Mouse (Mus musculus) neural tube, embryonic 12.5 days (tissue): ENCODE measurements at regions not wholly inside any gene's neighbourhood (a gene's known extent, or its start where the extent isn't known, plus 50 kb on each side); places are given as distances from the start of the nearest gene placed in this dataset.

ENCODE experiments used
- ATAC-seq: fragments of 200-750 bp; cut with Nextera tagmentation; 2 replicates; pipeline ENCODE4 v1.8.0; 2017; ENCODE audit warnings: low read depth, mild to moderate bottlenecking, moderate TSS enrichment, moderate library complexity; ENCODE audit not compliant: low FRiP score
- H3K27ac ChIP-seq: fragments of 300-500 bp; sonication (generic); 2 replicates; pipeline ENCODE4 v1.5.1; 2016
- H3K27me3 ChIP-seq: fragments of 300-500 bp; sonication (generic); replicated peaks from 2 replicates; pipeline ENCODE4 v1.6.1; 2016; ENCODE audit warnings: mild to moderate bottlenecking
- H3K36me3 ChIP-seq: fragments of 300-500 bp; sonication (generic); 2 replicates; pipeline ENCODE4 v1.6.1; 2016; ENCODE audit warnings: mild to moderate bottlenecking
- H3K4me1 ChIP-seq: fragments of 300-500 bp; sonication (generic); 2 replicates; pipeline ENCODE4 v1.6.1; 2016
- H3K4me2 ChIP-seq: fragments of 300-500 bp; sonication (generic); replicated peaks from 2 replicates; pipeline ENCODE4 v1.6.1; 2016; ENCODE audit warnings: mild to moderate bottlenecking
- H3K4me3 ChIP-seq: fragments of 300-500 bp; sonication (generic); 2 replicates; pipeline ENCODE4 v1.5.1; 2016
- H3K9ac ChIP-seq: fragments of 300-500 bp; sonication (generic); 2 replicates; pipeline ENCODE4 v1.6.1; 2016; ENCODE audit warnings: mild to moderate bottlenecking
- H3K9me3 ChIP-seq: fragments of 300-500 bp; sonication (generic); 2 replicates; pipeline ENCODE4 v1.6.1; 2016; ENCODE audit warnings: mild to moderate bottlenecking
- WGBS: fragments of 180-500 bp; shearing (Covaris S2); methylation state at CpG from one replicate; pipeline ENCODE4 v1.1.7; 2016; 5-methylcytosine and 5-hydroxymethylcytosine counted together

DNA sequence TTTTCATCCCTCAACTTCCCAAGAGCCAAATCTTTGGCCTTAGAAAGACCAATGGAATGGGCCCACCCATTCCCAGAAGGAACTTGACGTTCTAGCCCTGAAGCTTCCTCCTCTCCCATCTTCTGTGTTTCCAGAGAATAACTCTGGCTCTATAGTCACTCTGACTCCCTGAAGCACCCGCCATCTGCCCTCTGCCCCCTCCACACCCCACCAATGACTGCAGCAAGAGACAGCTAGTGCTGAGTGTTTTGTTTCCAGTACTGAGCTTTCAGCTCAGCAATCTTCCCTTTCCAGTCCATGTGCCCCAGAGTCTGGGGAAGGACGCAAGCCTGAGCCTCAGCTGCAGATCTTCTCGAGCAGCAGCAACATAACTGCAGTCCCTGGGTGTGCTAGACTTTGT lies 233.3 kb upstream of the Lyplal1 start:
- ATAC-seq: no peak
- WGBS: 88% methylated on average over 4 of the region's 4 CpGs
- no peaks in the 10 kb centered on the region for H3K9me3 ChIP-seq

DNA sequence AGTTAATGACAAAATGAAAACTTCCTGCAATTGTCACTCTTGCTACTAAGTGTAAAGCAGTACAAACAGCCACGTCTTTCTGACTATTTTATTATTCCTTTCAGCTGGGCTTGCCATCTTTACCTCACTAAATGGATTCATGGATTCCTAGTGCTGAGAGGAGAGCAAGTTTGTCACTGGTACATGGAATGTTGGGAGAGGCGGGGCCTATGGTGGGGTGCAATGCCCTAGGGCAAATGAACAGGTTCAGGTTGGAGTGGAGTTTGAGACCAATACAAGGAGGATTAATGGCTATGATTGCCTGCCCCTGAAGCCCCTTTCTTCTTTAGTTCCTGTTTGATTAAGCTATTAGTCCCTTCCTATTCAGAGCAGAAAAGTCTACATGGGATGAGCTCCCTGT lies 232.9 kb upstream of the Lyplal1 start:
- H3K4me1 ChIP-seq: no peaks in the 10 kb centered on the region
- no peaks in the 10 kb centered on the region for H3K27me3 ChIP-seq
- ATAC-seq: no peak
- no peak overlapping the region for H3K4me3 ChIP-seq
- no peaks in the 10 kb centered on the region for H3K9me3 ChIP-seq
- 83% methylated on average over 2 of the region's 2 CpGs for WGBS
- no peak overlapping the region for H3K27ac ChIP-seq
- no peak overlapping the region for H3K9ac ChIP-seq
- no peak overlapping the region for H3K4me2 ChIP-seq
- no peaks in the 10 kb centered on the region for H3K36me3 ChIP-seq

More for the DNA sequence above, 233.3 kb upstream of the Lyplal1 start:
- no peaks in the 10 kb centered on the region for H3K36me3 ChIP-seq
- no peaks in the 10 kb centered on the region for H3K4me1 ChIP-seq
- H3K9ac ChIP-seq: no peak overlapping the region
- no peaks in the 10 kb centered on the region for H3K27me3 ChIP-seq
- H3K27ac ChIP-seq: no peak overlapping the region
- no peak overlapping the region for H3K4me2 ChIP-seq
- no peak overlapping the region for H3K4me3 ChIP-seq

DNA sequence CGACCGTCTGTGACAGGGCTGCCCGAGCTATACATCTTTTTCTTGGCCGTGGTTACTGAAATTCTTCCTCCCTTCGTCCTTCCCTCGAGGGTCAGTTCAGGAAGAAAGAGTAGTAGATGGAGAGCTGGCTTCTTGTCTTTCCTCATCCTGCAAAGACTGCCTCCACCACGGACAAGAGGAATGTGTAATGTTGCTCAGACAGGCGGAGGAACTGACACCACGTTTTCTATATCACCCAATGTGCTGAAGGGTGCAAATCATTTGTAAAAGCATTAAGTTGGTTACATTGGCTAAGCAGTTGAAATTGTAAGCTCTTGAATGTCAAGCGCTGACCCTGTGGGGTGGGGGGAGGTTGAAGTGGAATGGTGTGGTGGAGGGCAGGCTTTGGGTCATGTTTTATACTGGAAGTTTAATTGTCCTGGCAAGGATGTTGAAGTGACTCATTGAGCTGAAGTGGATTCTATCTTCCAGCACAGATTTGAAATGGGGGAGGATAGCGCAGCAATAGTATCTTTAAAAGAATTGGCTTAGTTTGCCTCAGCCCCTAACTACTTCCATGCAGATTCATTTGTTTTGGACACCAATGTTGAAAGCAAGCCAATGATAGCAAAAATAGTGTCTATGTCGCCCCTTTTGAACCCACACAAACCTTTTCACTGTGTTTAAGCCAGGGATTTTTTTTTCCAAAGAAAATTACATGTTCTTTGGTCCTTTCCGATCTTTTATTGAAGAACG lies 230.5 kb upstream of the Lyplal1 start:
- 89% methylated on average over 14 of the region's 14 CpGs for WGBS
- H3K4me1 ChIP-seq: no peaks in the 10 kb centered on the region
- ATAC-seq: no peak
- no peaks in the 10 kb centered on the region for H3K9me3 ChIP-seq
- no peak overlapping the region for H3K27ac ChIP-seq
- H3K27me3 ChIP-seq: no peaks in the 10 kb centered on the region
- no peak overlapping the region for H3K4me2 ChIP-seq
- no peak overlapping the region for H3K4me3 ChIP-seq
- H3K36me3 ChIP-seq: no peaks in the 10 kb centered on the region
- H3K9ac ChIP-seq: no peak overlapping the region

DNA sequence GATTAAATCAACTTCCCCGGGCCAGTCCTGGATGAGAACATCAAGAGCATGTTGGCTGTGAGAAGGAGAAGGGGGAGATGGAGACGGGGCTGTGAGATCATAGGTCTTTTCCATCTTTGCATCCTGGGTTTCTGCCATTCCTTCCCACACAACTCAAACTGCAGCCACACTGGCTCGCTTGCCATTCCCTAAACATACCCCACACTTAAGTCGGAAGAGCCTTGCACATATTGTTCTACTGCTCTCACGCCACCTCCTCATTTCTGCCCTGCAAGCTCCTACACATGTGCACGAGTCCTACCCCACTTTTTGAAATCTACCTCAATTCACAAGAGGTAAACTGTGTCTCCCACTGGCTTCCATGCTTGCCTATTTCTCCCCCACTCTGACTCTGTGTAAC lies 228.3 kb upstream of the Lyplal1 start:
- no peak for ATAC-seq
- Histone ChIP-seq H3K4me3 (no peak overlapping the region), H3K36me3 (no peaks in the 10 kb centered on the region), H3K27ac (no peak overlapping the region), H3K4me2 (no peak overlapping the region), H3K9ac (no peak overlapping the region), H3K27me3 (no peaks in the 10 kb centered on the region), H3K9me3 (no peaks in the 10 kb centered on the region), H3K4me1 (no peaks in the 10 kb centered on the region)
- WGBS: 80% methylated on average over 6 of the region's 6 CpGs

DNA sequence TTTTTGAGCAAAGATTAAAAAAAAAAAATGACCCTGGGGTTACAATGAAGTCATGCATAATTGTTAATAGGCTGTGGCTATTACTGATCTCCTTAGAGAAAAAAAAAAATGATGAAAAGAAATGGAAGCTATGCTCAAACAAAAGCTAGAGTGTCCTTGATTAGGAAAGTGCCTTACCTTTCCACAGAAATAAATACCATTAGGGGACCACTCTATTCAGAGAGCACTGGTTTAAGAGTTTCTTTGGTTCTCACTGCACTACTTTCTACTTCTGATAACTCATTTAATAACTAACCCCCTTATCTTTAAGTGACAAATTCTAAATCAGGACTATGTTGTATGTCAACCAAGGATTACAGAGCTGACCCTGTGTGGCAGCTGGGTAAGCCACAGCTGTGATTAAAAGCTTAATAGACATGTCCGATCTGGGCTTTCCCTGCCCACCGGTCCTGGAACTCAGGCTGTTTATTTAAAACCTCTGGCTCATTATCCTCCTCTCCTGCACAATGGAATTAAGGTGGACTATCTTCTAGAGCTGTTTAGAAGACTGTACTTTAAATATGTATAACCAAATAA lies 225.9 kb upstream of the Lyplal1 start:
- no peaks in the 10 kb centered on the region for H3K36me3 ChIP-seq
- no peak overlapping the region for H3K27ac ChIP-seq
- no peaks in the 10 kb centered on the region for H3K4me1 ChIP-seq
- H3K9me3 ChIP-seq: no peaks in the 10 kb centered on the region
- no peak overlapping the region for H3K9ac ChIP-seq
- H3K27me3 ChIP-seq: no peaks in the 10 kb centered on the region
- ATAC-seq: no peak
- no peak overlapping the region for H3K4me2 ChIP-seq
- WGBS: 77% methylated on average over 2 of the region's 2 CpGs
- no peak overlapping the region for H3K4me3 ChIP-seq

DNA sequence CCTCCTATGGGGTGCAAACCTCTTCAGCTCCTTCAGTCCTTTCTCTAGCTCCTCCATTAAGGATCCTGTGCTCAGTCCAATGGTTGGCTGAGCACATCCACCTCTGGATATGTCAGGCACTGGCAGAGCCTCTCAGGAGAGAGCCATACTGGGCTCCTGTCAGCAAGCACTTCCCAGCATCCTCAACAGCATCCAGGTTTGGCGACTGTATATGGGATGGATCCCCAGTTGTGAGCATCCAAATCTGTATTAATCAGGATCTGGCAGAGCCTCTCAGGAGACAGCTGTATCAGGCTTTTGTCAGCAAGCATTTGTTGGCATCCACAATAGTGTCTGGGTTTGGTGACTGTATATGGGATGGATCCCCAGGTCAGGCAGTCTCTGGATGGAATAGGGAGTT lies 225.3 kb upstream of the Lyplal1 start:
- Histone ChIP-seq H3K4me2 (no peak overlapping the region), H3K36me3 (no peaks in the 10 kb centered on the region), H3K4me3 (no peak overlapping the region), H3K9ac (no peak overlapping the region), H3K27me3 (no peaks in the 10 kb centered on the region), H3K27ac (no peak overlapping the region), H3K9me3 (no peaks in the 10 kb centered on the region), H3K4me1 (no peaks in the 10 kb centered on the region)
- WGBS: 83% methylated on average over 1 of the region's 1 CpGs
- ATAC-seq: no peak

DNA sequence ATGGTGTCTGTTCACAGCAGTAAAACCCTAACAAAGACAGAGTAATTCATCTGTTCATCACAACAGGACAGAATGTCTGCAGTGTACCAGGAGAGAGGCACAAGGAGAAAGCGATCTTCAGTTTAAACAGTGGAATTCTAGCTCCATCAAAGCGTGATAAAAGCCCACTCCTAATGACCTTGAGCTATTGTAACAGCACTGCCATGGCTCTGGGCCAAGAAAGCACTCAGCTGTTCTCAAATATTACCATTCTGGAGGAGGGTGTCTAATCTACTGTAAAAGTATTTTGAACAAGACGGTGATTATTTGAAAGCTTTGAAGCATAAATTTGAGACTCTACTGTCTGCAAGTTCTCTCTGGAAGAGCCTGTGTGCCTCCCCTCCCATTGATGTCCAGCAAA lies 224.8 kb upstream of the Lyplal1 start:
- 66% methylated on average over 3 of the region's 3 CpGs for WGBS
- Histone ChIP-seq H3K4me3 (no peak overlapping the region), H3K27me3 (no peaks in the 10 kb centered on the region), H3K36me3 (no peaks in the 10 kb centered on the region), H3K27ac (no peak overlapping the region), H3K4me2 (no peak overlapping the region), H3K4me1 (no peaks in the 10 kb centered on the region), H3K9ac (no peak overlapping the region), H3K9me3 (no peaks in the 10 kb centered on the region)
- ATAC-seq: no peak; the same call in 1 of the 2 replicates

DNA sequence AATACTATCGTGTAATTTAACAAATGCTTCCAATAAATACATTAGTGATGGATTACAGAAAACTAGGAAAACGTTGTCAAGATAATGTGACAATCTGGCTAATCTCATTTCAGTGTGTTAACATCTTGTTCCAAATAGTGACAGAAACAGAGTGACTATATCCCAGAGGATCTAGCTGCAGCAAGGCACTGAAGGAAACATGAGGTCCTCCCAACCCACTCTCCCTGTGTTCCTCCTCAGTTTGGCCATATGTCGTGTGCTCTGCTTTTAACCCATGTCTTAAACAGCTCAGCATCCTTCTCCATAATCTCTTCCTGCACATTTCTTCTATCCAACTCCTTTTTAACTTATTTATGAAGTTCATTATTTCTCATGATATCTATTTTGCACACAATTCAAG lies 223.6 kb upstream of the Lyplal1 start:
- no peak overlapping the region for H3K4me3 ChIP-seq
- 87% methylated on average over 3 of the region's 3 CpGs for WGBS
- ATAC-seq: no peak

DNA sequence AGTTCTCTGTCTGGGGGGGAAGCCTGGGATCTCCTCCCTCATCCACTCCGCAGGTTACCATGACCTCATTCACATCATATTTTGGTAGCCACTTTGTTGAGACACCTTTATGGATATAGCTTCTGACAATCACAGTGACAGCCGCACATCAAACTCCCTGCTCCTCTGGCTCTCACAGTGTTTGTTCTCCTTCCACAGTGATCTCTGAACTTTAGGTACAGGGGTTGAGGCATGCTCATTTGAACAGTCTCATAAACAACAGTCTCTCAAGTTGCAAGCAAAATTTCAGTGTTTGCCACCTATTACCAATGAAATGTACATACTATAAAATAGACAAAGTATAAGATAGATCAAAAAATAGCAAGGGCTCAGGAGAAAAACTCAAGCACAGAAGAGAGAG lies 200.2 kb upstream of the Lyplal1 start:
- 92% methylated on average over 2 of the region's 2 CpGs for WGBS
- Histone ChIP-seq H3K4me2 (no peak overlapping the region), H3K9ac (no peak overlapping the region), H3K4me3 (no peak overlapping the region), H3K36me3 (no peaks in the 10 kb centered on the region), H3K27ac (no peak overlapping the region), H3K27me3 (no peaks in the 10 kb centered on the region), H3K9me3 (no peaks in the 10 kb centered on the region), H3K4me1 (no peaks in the 10 kb centered on the region)
- no peak for ATAC-seq

More for the DNA sequence above, 223.6 kb upstream of the Lyplal1 start:
- H3K27me3 ChIP-seq: no peaks in the 10 kb centered on the region
- no peaks in the 10 kb centered on the region for H3K4me1 ChIP-seq
- no peaks in the 10 kb centered on the region for H3K9me3 ChIP-seq
- no peak overlapping the region for H3K9ac ChIP-seq
- H3K4me2 ChIP-seq: no peak overlapping the region
- H3K36me3 ChIP-seq: no peaks in the 10 kb centered on the region
- no peak overlapping the region for H3K27ac ChIP-seq

DNA sequence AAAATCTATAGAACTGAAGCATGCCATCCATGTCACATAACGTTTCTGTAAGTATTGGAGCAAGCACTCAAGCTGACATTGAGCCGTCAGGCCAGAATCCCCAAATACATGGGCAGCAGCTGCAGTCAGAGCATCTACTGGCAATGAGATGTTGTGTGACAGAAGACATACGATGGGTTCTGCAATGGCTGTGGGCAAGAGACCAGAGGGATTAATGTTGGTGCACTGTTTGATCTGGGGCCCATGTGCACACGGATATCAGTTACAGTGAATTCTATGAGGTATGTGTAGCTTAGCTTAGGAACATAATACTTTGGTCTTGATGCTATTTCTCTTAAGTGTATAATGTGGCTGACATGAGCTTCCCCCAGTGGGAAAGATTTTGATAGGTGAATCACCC lies 197.1 kb upstream of the Lyplal1 start:
- no peaks in the 10 kb centered on the region for H3K36me3 ChIP-seq
- no peak for ATAC-seq
- no peak overlapping the region for H3K27ac ChIP-seq
- H3K9me3 ChIP-seq: no peaks in the 10 kb centered on the region
- H3K4me2 ChIP-seq: no peak overlapping the region
- H3K27me3 ChIP-seq: no peaks in the 10 kb centered on the region
- H3K9ac ChIP-seq: no peak overlapping the region
- 82% methylated on average over 4 of the region's 4 CpGs for WGBS
- H3K4me1 ChIP-seq: no peaks in the 10 kb centered on the region
- no peak overlapping the region for H3K4me3 ChIP-seq

DNA sequence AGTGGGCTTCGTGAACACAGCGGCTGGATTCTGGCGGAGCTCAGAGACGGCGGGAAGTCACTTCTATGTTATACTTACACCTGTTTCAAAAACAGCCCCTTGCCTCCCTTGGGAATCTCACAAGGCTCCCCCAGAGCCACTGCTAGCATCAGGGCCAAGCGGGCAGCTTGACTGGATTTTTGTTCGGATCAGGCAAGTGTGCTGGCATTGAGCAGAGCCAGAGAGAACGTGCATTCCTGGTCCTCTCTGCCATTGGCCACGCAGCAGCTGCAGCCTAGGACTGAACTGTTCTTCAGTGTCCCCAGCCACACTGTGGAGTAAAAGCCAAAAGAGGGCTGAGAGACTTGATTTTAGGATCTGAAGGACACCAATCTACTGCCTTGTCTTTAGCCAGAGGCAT lies 195.6 kb upstream of the Lyplal1 start:
- ATAC-seq: no peak
- no peaks in the 10 kb centered on the region for H3K27me3 ChIP-seq
- H3K9ac ChIP-seq: no peak overlapping the region
- no peak overlapping the region for H3K4me2 ChIP-seq
- no peak overlapping the region for H3K4me3 ChIP-seq
- H3K9me3 ChIP-seq: no peaks in the 10 kb centered on the region
- H3K36me3 ChIP-seq: no peaks in the 10 kb centered on the region
- H3K4me1 ChIP-seq: no peaks in the 10 kb centered on the region
- 91% methylated on average over 9 of the region's 9 CpGs for WGBS
- H3K27ac ChIP-seq: no peak overlapping the region

DNA sequence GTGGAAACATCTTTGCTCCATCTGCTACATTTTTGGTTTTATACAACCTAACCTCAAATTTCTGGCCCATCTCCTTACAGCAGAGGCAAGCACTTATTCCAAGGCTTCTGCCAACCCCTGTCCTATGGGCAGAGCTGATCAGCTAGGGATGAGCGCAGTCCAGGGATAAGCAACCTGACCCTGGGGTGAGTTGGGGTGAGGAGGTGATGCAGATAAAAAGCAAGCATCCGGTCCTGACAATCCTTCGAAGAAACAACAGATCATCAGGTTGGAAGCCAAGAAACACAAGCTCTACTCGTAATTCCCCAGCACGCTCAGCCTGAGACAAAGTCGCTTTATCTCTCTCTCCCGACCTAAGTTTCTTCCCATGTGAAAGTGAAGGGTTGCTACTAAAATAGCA lies 194.9 kb upstream of the Lyplal1 start:
- Histone ChIP-seq H3K9me3 (no peaks in the 10 kb centered on the region), H3K36me3 (no peaks in the 10 kb centered on the region), H3K27me3 (no peaks in the 10 kb centered on the region), H3K27ac (no peak overlapping the region), H3K4me2 (no peak overlapping the region), H3K4me3 (no peak overlapping the region), H3K9ac (no peak overlapping the region), H3K4me1 (no peaks in the 10 kb centered on the region)
- no peak for ATAC-seq
- WGBS: 86% methylated on average over 7 of the region's 7 CpGs

DNA sequence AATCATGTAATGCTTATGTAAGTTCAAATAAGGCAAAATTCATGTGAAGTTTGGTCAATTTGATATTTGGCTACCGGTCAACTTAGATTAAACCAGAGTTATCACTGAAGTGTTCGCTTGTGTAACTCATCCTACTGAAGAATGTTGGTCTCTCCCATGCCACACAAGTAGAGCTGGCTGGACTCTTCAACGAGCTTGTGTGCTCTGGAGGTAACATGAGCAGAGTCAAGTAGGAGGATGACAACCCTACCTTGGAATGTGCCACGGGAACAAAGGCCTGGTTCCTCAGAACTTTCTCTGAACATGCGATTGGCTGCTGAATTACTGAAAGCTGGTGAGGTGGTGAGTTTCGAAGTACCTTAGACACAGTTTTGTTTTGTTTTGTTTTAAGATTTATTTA lies 190.5 kb upstream of the Lyplal1 start:
- Histone ChIP-seq H3K4me2 (no peak overlapping the region), H3K4me1 (no peaks in the 10 kb centered on the region), H3K9ac (no peak overlapping the region), H3K27me3 (no peaks in the 10 kb centered on the region), H3K9me3 (no peaks in the 10 kb centered on the region), H3K36me3 (no peaks in the 10 kb centered on the region), H3K4me3 (no peak overlapping the region), H3K27ac (no peak overlapping the region)
- no peak for ATAC-seq
- WGBS: 89% methylated on average over 6 of the region's 6 CpGs
